Mouse (Mus musculus) stomach, embryonic 16.5 days (tissue): Measurements from ENCODE around the gene Rab11fip5. TPM values are rescaled to one million over a fixed set of nuclear protein-coding genes. Genes with fewer than 3 reads are reported as not detected.
A peak's percentile ranks its signal among the peaks of the same experiment; 100 is the strongest.

Experiments used
- ATAC-seq: fragments of 200-750 bp; cut with Nextera tagmentation; 2 replicates; pipeline ENCODE4 v1.8.0; 2017; ENCODE audit warnings: moderate number of reproducible peaks, moderate TSS enrichment; ENCODE audit not compliant: insufficient read depth, low FRiP score
- H3K27ac ChIP-seq: fragments of 300-500 bp; sonication (generic); 2 replicates; pipeline ENCODE4 v1.5.1; 2014; ENCODE audit warnings: low read length
- H3K27me3 ChIP-seq: fragments of 300-500 bp; sonication (generic); 2 replicates; pipeline ENCODE4 v1.6.1; 2014; ENCODE audit warnings: low read length, control low read depth, mixed read lengths; ENCODE audit not compliant: control insufficient read depth, insufficient read depth
- H3K36me3 ChIP-seq: fragments of 300-500 bp; sonication (generic); 2 replicates; pipeline ENCODE4 v1.6.1; 2014; ENCODE audit warnings: low read length; ENCODE audit not compliant: control insufficient read depth, insufficient read depth
- H3K4me1 ChIP-seq: fragments of 300-500 bp; sonication (generic); 2 replicates; pipeline ENCODE4 v1.6.1; 2014; ENCODE audit warnings: low read length, control low read depth, mixed read lengths; ENCODE audit not compliant: control insufficient read depth, insufficient read depth
- H3K4me2 ChIP-seq: fragments of 300-500 bp; sonication (generic); 2 replicates; pipeline ENCODE4 v1.6.1; 2014; ENCODE audit warnings: low read depth, low read length, mixed read lengths
- H3K4me3 ChIP-seq: fragments of 300-500 bp; sonication (generic); replicated peaks from 2 replicates; pipeline ENCODE4 v1.5.1; 2014; ENCODE audit warnings: mild to moderate bottlenecking, low read length
- H3K9ac ChIP-seq: fragments of 300-500 bp; sonication (generic); 2 replicates; pipeline ENCODE4 v1.6.1; 2014; ENCODE audit warnings: low read length
- H3K9me3 ChIP-seq: fragments of 300-500 bp; sonication (generic); replicated peaks from 2 replicates; pipeline ENCODE4 v1.6.1; 2016; ENCODE audit warnings: low read length, control low read depth; ENCODE audit not compliant: control insufficient read depth
- WGBS: fragments of 180-500 bp; shearing (Covaris S2); extraction: QIAGEN DNeasy Blood & Tissue Kit; methylation state at CpG from one replicate; pipeline ENCODE4 v1.1.7; 2014; 5-methylcytosine and 5-hydroxymethylcytosine counted together
- polyA plus RNA-seq: library from polyadenylated mRNA; unstranded; fragments of >200 nt; fragmentation: Nextera tagmentation; extraction: Ambion mirVana; gene quantifications from 2 replicates; pipeline ENCODE4 v1.2.1, GENCODE M21; 2015

The Rab11fip5 gene
- polyA plus RNA-seq, 1 experiment from 2014 or later = 10.2 TPM

DNA sequence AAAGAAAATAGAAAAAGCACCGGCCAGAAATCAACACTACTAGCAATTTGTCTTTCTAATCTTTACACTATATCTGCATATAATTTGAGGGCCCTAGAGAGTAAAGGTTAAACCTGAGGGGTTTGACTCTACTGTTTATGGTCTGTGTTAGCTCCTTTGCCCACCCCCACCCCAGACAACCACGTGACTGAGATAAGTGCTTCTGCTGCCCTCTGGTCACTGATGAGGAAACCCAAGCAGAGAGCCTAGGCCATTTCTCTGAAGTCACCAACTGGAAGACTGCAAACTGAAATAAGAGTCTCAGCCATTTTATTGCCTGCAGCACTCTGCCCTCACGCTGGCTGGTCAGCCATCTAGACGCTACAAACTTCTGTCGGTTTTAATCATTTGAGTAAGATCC lies 3.4 kb upstream of the Rab11fip5 start:
- H3K27me3 ChIP-seq = no peaks in the 10 kb centered on the region
- 51% methylated on average over 5 of the region's 5 CpGs for WGBS
- H3K4me2 ChIP-seq = no peak overlapping the region
- no peak overlapping the region for H3K9ac ChIP-seq
- no peak for ATAC-seq
- no peaks in the 10 kb centered on the region for H3K9me3 ChIP-seq
- peaks cover 18% of the 10 kb centered on the region; the same call in 1 of the 2 replicates for H3K4me1 ChIP-seq
- no peaks in the 10 kb centered on the region for H3K36me3 ChIP-seq
- no peak overlapping the region for H3K4me3 ChIP-seq
- H3K27ac ChIP-seq = no peak overlapping the region

DNA sequence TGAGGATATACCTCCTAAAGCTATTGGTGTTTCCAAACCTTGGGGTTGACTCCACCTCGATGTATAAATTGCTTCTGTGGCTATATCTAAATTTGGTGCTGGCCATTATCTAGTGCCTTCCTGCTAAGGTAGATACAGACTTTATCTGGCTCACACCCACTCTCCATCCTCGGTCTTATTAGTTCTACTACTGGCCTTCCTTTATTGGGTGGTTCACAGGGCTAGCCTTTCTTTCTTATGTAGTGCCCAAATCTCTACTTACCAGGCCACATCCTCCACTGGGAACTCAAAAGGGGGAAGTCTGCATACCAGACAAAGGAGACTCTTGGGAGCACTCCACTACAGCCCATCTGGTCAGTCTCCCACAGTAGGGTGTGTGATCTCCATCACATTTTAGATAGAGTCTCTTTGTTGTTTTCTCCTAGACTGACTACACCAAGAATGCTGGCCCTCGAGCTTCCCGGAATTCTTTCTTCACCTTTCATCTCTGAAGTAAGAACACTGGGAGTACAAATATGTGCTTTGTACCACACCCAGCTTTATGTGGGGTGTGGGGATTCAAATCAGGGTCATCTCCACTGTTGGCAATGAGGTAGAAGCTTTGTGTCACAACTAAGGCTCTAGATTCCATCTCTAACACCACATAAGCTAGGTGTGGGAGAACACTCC lies 2.8 kb upstream of the Rab11fip5 start:
- Histone ChIP-seq H3K4me2 (no peak overlapping the region), H3K4me3 (no peak overlapping the region), H3K9me3 (no peaks in the 10 kb centered on the region), H3K9ac (no peak overlapping the region), H3K27me3 (no peaks in the 10 kb centered on the region), H3K4me1 (peaks cover 20% of the 10 kb centered on the region; the same call in 1 of the 2 replicates), H3K36me3 (no peaks in the 10 kb centered on the region), H3K27ac (no peak overlapping the region)
- 57% methylated on average over 4 of the region's 4 CpGs for WGBS
- no peak for ATAC-seq

DNA sequence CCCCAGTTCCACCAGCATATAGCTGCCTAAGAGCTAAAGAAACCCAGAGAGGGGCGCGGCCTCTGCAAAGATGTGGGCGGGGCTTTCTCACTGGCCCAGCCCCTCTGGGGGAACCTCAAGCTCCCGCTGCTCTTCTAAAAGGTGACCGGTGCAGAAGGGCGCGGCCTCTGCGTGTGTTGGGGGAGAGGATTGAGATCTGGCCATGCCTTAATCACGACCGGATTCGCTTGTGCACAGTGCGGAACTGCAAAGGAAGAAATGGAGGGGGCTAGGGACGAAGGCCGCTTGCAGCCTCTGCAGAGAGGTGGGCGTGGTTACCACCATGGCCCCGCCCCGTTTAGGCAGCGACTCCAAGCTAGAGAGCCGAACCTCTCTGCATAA lies 290 bp upstream of the Rab11fip5 start:
- H3K27ac ChIP-seq = 0 out of 2 replicates have a peak overlapping the region, but pooled peaks have one; percentile 34
- peak overlapping the region; percentile 83 for H3K4me2 ChIP-seq
- H3K9me3 ChIP-seq = no peaks in the 10 kb centered on the region
- WGBS = under 1% methylated on average over 19 of the region's 19 CpGs
- no peaks in the 10 kb centered on the region for H3K36me3 ChIP-seq
- H3K27me3 ChIP-seq = no peaks in the 10 kb centered on the region
- ATAC-seq = peak; percentile 97
- H3K4me3 ChIP-seq = peak overlapping the region; percentile 80
- peaks cover 11% of the 10 kb centered on the region; the same call in 1 of the 2 replicates for H3K4me1 ChIP-seq
- H3K9ac ChIP-seq = peak overlapping the region; percentile 86

DNA sequence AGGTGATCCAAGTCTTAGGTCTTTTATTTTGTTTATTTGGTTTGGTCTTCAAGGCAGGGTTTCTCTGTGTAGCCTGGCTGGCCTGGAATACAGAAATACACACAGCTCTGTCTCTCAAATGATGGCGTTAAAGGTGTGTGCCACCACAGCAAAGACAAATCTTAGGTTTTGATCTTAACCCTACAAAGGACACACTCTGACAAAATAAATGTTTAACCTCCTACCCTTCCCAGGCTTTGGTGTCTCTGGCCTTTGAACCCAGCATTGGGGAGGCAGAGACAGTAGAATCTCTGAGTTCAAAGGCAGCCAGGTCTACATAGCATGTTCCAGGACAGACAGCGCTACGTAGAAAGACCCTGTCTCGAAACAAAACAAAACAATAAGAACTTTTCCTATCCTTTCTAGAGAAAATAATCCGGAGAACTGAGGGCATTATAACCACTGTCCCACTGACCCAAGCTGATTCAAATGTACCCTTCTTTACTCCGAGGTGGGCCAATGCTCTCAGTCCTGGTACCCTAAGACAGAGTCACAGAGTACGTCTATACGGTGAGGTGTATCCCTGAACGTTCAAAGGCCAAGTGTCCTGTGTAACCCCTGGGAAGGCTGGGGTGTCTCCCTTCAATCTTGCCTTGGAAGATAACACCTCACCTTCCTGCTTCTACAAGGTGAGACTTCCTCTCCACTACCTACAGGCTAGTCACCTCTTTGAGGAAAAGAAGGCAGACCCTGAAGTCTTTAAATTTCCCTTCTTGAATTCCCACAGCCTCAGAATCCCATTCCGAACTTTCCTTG lies 1.2 kb downstream of the Rab11fip5 start:
- Histone ChIP-seq H3K9ac (peak overlapping the region; percentile 86), H3K36me3 (no peaks in the 10 kb centered on the region), H3K27me3 (no peaks in the 10 kb centered on the region), H3K9me3 (no peaks in the 10 kb centered on the region), H3K4me3 (peak overlapping the region; percentile 80), H3K27ac (no peak overlapping the region), H3K4me2 (peak overlapping the region; percentile 83), H3K4me1 (peaks cover 24% of the 10 kb centered on the region)
- 81% methylated on average over 10 of the region's 10 CpGs for WGBS
- no peak for ATAC-seq

DNA sequence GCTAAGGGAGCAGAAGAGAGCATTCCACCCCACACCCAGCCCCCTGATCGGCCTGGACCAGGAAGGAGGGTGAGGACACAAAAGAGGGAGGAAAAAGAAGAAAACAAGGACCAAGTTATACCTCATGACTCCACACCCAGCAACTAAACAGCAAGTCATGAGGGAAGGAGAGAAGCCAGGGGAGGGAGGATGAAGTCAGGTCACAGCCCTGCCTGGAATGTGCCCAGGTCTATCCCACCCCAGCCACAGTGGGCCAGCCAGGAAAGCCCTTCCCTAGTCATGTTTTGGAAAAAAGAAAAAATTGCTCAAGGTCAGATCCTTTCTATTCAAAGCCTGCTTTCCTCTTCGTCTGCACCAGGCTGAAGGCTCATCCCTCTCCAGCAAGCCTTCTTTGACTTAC lies 1.9 kb downstream of the Rab11fip5 start:
- 65% methylated on average over 2 of the region's 2 CpGs for WGBS
- H3K36me3 ChIP-seq = no peaks in the 10 kb centered on the region
- no peaks in the 10 kb centered on the region for H3K9me3 ChIP-seq
- peak overlapping the region; percentile 16; the same call in 1 of the 2 replicates for H3K9ac ChIP-seq
- H3K27ac ChIP-seq = no peak overlapping the region
- H3K4me1 ChIP-seq = peaks cover 24% of the 10 kb centered on the region
- ATAC-seq = no peak
- peak overlapping the region; percentile 80; the same call in 1 of the 2 replicates for H3K4me3 ChIP-seq
- no peaks in the 10 kb centered on the region for H3K27me3 ChIP-seq
- peak overlapping the region; percentile 83 for H3K4me2 ChIP-seq

DNA sequence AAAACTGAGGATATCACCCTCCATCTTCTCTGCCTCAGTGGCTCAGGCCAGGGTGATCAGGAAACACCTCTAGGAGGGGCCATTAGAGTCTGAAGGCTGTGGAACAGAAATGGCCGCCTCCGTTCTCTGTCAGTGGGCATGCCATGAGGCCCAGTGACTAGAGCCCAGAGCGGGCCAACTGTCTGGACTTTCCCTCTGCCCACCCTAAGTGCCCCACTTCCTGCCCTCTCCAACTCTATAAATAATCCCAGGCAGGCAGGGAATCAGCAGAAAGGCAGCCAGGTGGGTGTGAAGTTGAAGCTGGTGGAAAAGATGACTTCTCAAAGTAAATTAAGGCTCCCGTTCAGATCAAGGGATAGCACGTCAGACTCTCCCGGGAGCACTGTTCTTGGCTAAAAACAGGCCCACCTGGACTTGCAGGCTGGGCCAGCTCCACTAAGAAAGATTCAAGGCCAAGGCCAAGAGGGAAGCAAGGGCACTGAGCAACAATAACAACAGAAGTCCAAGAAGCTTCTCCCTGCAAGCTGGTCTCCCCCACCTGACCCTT lies 2.5 kb downstream of the Rab11fip5 start:
- Histone ChIP-seq H3K27me3 (no peaks in the 10 kb centered on the region), H3K9ac (0 out of 2 replicates have a peak overlapping the region, but pooled peaks have one; percentile 16), H3K4me1 (peaks cover 25% of the 10 kb centered on the region), H3K4me2 (peak overlapping the region; percentile 83; the same call in 1 of the 2 replicates), H3K4me3 (no peak overlapping the region), H3K27ac (0 out of 2 replicates have a peak overlapping the region, but pooled peaks have one; percentile 5), H3K36me3 (no peaks in the 10 kb centered on the region), H3K9me3 (no peaks in the 10 kb centered on the region)
- 71% methylated on average over 6 of the region's 6 CpGs for WGBS
- ATAC-seq = no peak

DNA sequence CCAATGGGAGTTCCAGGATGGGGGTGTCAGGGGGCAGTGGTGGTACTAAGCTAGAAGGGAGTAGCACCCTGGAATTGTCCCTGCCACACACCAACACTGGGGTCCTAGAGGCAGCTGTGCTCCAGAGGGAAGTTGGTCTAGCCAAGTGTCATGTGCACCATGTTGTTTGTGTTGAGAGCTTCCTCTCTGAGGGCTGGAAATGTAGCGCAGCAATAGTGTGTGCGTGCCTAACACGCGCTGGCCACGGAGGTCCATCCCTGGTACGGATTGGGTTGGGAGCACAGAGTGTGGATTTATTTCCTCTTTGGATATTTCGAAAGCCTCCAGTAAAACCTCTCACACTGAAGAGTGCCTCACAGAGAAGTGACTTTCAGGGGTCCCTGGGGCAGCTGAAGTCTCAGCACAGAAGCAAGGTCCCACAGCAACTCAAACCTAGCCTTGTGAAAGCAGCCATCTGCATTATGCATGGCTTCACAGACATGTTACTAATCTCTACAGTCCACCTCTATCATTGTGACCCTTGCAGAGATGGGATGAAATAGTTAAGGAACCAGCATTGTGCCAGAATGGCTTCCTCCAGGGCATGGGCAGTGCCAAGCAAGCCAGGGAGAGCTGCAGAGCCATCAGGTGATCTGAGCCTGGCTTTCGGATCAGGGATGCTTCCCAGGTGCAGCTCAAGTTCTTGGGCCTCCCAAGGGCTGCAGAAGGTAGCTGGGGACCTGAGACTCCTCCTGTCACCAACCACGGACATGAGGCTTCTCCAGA lies 3.6 kb downstream of the Rab11fip5 start:
- Histone ChIP-seq H3K27me3 (no peaks in the 10 kb centered on the region), H3K4me1 (peaks cover 34% of the 10 kb centered on the region), H3K36me3 (no peaks in the 10 kb centered on the region), H3K27ac (no peak overlapping the region), H3K4me2 (no peak overlapping the region), H3K4me3 (no peak overlapping the region), H3K9me3 (no peaks in the 10 kb centered on the region), H3K9ac (no peak overlapping the region)
- ATAC-seq = no peak
- 89% methylated on average over 9 of the region's 9 CpGs for WGBS

DNA sequence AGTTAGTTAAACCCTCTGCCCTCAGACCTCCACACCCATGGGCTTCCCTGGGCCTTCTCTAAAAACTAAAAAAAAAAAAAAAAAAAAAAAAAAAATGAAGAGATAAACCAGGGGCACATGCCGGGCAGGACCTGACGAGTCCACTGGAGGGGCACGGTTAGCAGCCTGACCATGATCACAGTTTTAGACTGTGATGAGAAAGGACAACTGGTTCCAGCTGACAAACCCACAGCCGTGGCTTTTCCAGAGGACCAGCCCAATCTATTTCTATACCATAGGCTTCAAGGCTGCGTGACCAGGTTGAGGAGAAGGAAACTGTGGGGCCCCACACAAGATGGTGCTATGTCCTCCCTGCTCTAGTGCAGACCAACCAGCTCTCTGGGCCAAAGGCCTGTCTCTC lies 4.4 kb downstream of the Rab11fip5 start:
- peaks cover 32% of the 10 kb centered on the region for H3K4me1 ChIP-seq
- no peak overlapping the region for H3K9ac ChIP-seq
- no peaks in the 10 kb centered on the region for H3K9me3 ChIP-seq
- H3K4me2 ChIP-seq = no peak overlapping the region
- H3K27ac ChIP-seq = no peak overlapping the region
- H3K4me3 ChIP-seq = no peak overlapping the region
- ATAC-seq = no peak
- WGBS = 86% methylated on average over 5 of the region's 5 CpGs
- H3K36me3 ChIP-seq = no peaks in the 10 kb centered on the region
- no peaks in the 10 kb centered on the region for H3K27me3 ChIP-seq
